Mouse (Mus musculus): ENCODE data around the gene Arhgef11.

GRCm38 (mm10) chr3:87738906-87739305, 121.5 kb downstream of the Arhgef11 start:
- TF ChIP-seq CTCF (IDR thresholded peaks at IDR 0.05; ENCODE audit: low read depth) (no peak), EP300 (IDR thresholded peaks at IDR 0.05; ENCODE audit: low read depth) (no peak)
